Comparison of ENCODE assay signal across 7 mouse cellular contexts in the genomic region with DNA sequence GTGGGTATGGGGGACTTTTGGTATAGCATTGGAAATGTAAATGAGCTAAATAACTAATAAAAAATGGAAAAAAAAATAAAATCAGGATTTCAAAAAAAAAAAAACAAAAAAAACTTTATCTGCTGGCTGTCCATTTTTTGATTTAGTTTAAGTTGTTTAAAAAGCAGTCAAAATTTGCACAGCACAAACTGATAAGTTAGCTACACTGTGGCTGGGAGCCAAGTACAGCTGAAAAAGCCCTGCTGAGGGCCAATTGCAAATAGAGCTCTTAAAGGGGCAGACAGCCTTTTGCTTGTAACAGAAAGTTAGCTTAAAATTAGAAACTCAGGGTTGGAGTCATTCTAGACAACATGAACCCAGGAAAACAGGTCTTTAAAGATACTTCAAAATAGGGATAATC.
A peak's percentile ranks its signal among the peaks of the same experiment; 100 is the strongest.
DNase-seq lines count a peak whose midpoint lies in the region.
"Not testable (repeated sequence)": the region's sequence is repeated elsewhere in the genome, so short reads cannot be mapped to it uniquely, and the experiment has no call there.

No protein-coding gene starts in this region.

- peak; percentile 4 for DNase-seq in adipocyte (ENCODE audit: low spot score)
- peak; percentile 50 to 57 for DNase-seq in heart, postnatal 10 days
- peak; percentile 39 for DNase-seq in kidney, postnatal 10 days
- DNase-seq in lung, adult 18-20 months = peak; percentile 20 to 26
- DNase-seq in lung, postnatal 10 days = peak; percentile 52
- peak; percentile 37 for DNase-seq in ovary, adult 18-20 months (ENCODE audit: low spot score)
- DNase-seq in testis, postnatal 10 days (ENCODE audit: low spot score) = peak; percentile 54

- intact Hi-C loops in heart, postnatal 10 days (cut with DNase I) = not testable (repeated sequence)

Comparison
In these comparisons a context has a peak if more than half of its experiments do, and no peak if none do; other contexts are left out.
1. Peak in every context shown above with its lines: DNase-seq.
2. DNase-seq: peak in every context shown above with its lines; median percentile 54 in testis, postnatal 10 days; 54 in heart, postnatal 10 days; 52 in lung, postnatal 10 days; 39 in kidney, postnatal 10 days; 37 in ovary, adult 18-20 months; 23 in lung, adult 18-20 months; 4 in adipocyte.